Mouse (Mus musculus) kidney, adult 2 months (tissue): ENCODE results near the gene Suds3.

Source experiments
- CTCF ChIP-seq: fragments of 200-500 bp; conservative IDR thresholded peaks from 2 replicates; pipeline ENCODE4 v1.5.1; 2011; ENCODE audit warnings: low read depth, mild to moderate bottlenecking, control low read depth, low read length, moderate library complexity, mixed read lengths; ENCODE audit not compliant: insufficient read depth, insufficient read length
- POLR2A ChIP-seq: fragments of 200-500 bp; IDR thresholded peaks from one replicate; pipeline ENCODE4 v1.6.1; 2011; ENCODE audit warnings: low read depth, low read length, control low read depth

- no peak for TF ChIP-seq POLR2A
- no peak for TF ChIP-seq CTCF
These were observed 7.6 kb downstream of the Suds3 start for GRCm38 (mm10) chr5:117108292-117108691.
